Mouse (Mus musculus) right cerebral cortex, adult 18-20 months (tissue): ENCODE results near the gene Tmem121.

Source experiments
- DNase-seq: peaks from one replicate; pipeline ENCODE4 v3.0.0; 2022; ENCODE audit warnings: mixed read lengths

Gene Tmem121

GRCm38 (mm10) chr12:113185442-113186291, at the start of gene Tmem121:
TSS of gene Tmem121 (plus strand) at chr12:113185930.
- no peak for DNase-seq

- no peak for DNase-seq
Measured at GRCm38 (mm10) chr12:113136492-113137020, 49.2 kb upstream of the Tmem121 start.

- DNase-seq = no peak
Measured at GRCm38 (mm10) chr12:113137260-113138213, 48.2 kb upstream of the Tmem121 start.

- DNase-seq = no peak
Measured at GRCm38 (mm10) chr12:113138291-113138690, 47.4 kb upstream of the Tmem121 start.

- no peak for DNase-seq
Measured at GRCm38 (mm10) chr12:113138901-113139864, 46.5 kb upstream of the Tmem121 start.

- peak; percentile 96 for DNase-seq
Measured at GRCm38 (mm10) chr12:113139908-113140615, 45.7 kb upstream of the Tmem121 start, which contains the start of gene Crip2. TSS of gene Crip2 (plus strand) at chr12:113140236.

- no peak for DNase-seq
Measured at GRCm38 (mm10) chr12:113140616-113141411, 44.9 kb upstream of the Tmem121 start.

- DNase-seq = peak; percentile 60
Measured at GRCm38 (mm10) chr12:113141531-113141973, 44.2 kb upstream of the Tmem121 start.

GRCm38 (mm10) chr12:113142021-113142975, 43.4 kb upstream of the Tmem121 start:
- DNase-seq = peak; percentile 56

- DNase-seq = no peak
Measured at GRCm38 (mm10) chr12:113143164-113143563, 42.6 kb upstream of the Tmem121 start.

GRCm38 (mm10) chr12:113144001-113144756, 41.6 kb upstream of the Tmem121 start:
- peak; percentile 47 for DNase-seq

- no peak for DNase-seq
Measured at GRCm38 (mm10) chr12:113144886-113145285, 40.8 kb upstream of the Tmem121 start.

GRCm38 (mm10) chr12:113145591-113145990, 40.1 kb upstream of the Tmem121 start:
- no peak for DNase-seq

GRCm38 (mm10) chr12:113146112-113147057, 39.3 kb upstream of the Tmem121 start, which contains the start of gene Crip1:
TSS of gene Crip1 (plus strand) at chr12:113146316.
- peak; percentile 83 for DNase-seq

GRCm38 (mm10) chr12:113147481-113147880, 38.2 kb upstream of the Tmem121 start:
- no peak for DNase-seq

GRCm38 (mm10) chr12:113148381-113149035, 37.2 kb upstream of the Tmem121 start:
- DNase-seq = no peak
